Comparison of ENCODE assay signal across 9 mouse cellular contexts in genomic region chr14:105426597-105427334, GRCm38 (mm10).
DNase-seq lines count a peak whose midpoint lies in the region; ATAC-seq lines count a peak whose summit lies in the region.
"Had no signal": no experiment of that assay in that cellular context is flagged by ENCODE, and none has a peak within 500 bp of the region (broad histone marks: within the 10 kb centered on the region; RNA-seq: fewer than 3 reads in every experiment).

No protein-coding gene starts in this region.

- no peaks in the 10 kb centered on the region for H3K36me3 ChIP-seq in hindbrain, embryonic 14.5 days (replicated peaks; ENCODE audit: control insufficient read depth, insufficient read depth)
- H3K36me3 ChIP-seq in hindbrain, embryonic 10.5 days, result no peaks in the 10 kb centered on the region
- no peaks in the 10 kb centered on the region for H3K36me3 ChIP-seq in midbrain, embryonic 15.5 days (replicated peaks)
- no peaks in the 10 kb centered on the region for H3K36me3 ChIP-seq in midbrain, embryonic 16.5 days (ENCODE audit: control insufficient read depth, insufficient read depth, low read length)
- no peaks in the 10 kb centered on the region for H3K36me3 ChIP-seq in neural tube, embryonic 13.5 days
- H3K36me3 ChIP-seq: heart, embryonic 13.5 days had no signal

- no peaks in the 10 kb centered on the region for H3K9me3 ChIP-seq in hindbrain, embryonic 14.5 days (ENCODE audit: control insufficient read depth, low read length)
- no peaks in the 10 kb centered on the region for H3K9me3 ChIP-seq in hindbrain, embryonic 10.5 days
- no peaks in the 10 kb centered on the region for H3K9me3 ChIP-seq in midbrain, embryonic 15.5 days
- H3K9me3 ChIP-seq in midbrain, embryonic 16.5 days (replicated peaks; ENCODE audit: control insufficient read depth, low read length, poor library complexity, severe bottlenecking), result no peaks in the 10 kb centered on the region
- H3K9me3 ChIP-seq in neural tube, embryonic 13.5 days, result no peaks in the 10 kb centered on the region
- H3K9me3 ChIP-seq: heart, embryonic 13.5 days had no signal

- H3K27ac ChIP-seq in hindbrain, embryonic 14.5 days, result no peak overlapping the region
- H3K27ac ChIP-seq in hindbrain, embryonic 10.5 days, result no peak overlapping the region
- no peak overlapping the region for H3K27ac ChIP-seq in midbrain, embryonic 15.5 days
- H3K27ac ChIP-seq in midbrain, embryonic 16.5 days (ENCODE audit: low read length), result no peak overlapping the region
- no peak overlapping the region for H3K27ac ChIP-seq in neural tube, embryonic 13.5 days (replicated peaks)

- peaks cover 9% of the 10 kb centered on the region for H3K4me1 ChIP-seq in hindbrain, embryonic 14.5 days (replicated peaks; ENCODE audit: control insufficient read depth, insufficient read depth, low read length)
- peaks cover 8% of the 10 kb centered on the region; the same call in 1 of the 2 replicates for H3K4me1 ChIP-seq in hindbrain, embryonic 10.5 days (replicated peaks)
- H3K4me1 ChIP-seq in midbrain, embryonic 15.5 days, result 0 out of 2 replicates have a peak, but pooled peaks cover 5% of the 10 kb centered on the region
- no peaks in the 10 kb centered on the region for H3K4me1 ChIP-seq in midbrain, embryonic 16.5 days (ENCODE audit: control insufficient read depth, insufficient read depth, low read length)
- H3K4me1 ChIP-seq in neural tube, embryonic 13.5 days (replicated peaks), result peaks cover 20% of the 10 kb centered on the region

- H3K4me2 ChIP-seq in hindbrain, embryonic 14.5 days (replicated peaks), result peak overlapping the region; percentile 54; the same call in 1 of the 2 replicates
- H3K4me2 ChIP-seq in midbrain, embryonic 15.5 days, result no peak overlapping the region; the same call in 1 of the 2 replicates
- no peak overlapping the region for H3K4me2 ChIP-seq in midbrain, embryonic 16.5 days (ENCODE audit: low read length)
- H3K4me2 ChIP-seq in neural tube, embryonic 13.5 days, result peak overlapping the region; percentile 59

- no peaks in the 10 kb centered on the region for H3K27me3 ChIP-seq in hindbrain, embryonic 14.5 days (ENCODE audit: control insufficient read depth, insufficient read depth, low read length)
- H3K27me3 ChIP-seq in hindbrain, embryonic 10.5 days (ENCODE audit: insufficient read depth, poor library complexity, severe bottlenecking), result no peaks in the 10 kb centered on the region
- no peaks in the 10 kb centered on the region for H3K27me3 ChIP-seq in midbrain, embryonic 15.5 days (replicated peaks)
- H3K27me3 ChIP-seq in midbrain, embryonic 16.5 days (ENCODE audit: control insufficient read depth, insufficient read depth, low read depth, low read length), result no peaks in the 10 kb centered on the region
- H3K27me3 ChIP-seq in neural tube, embryonic 13.5 days, result no peaks in the 10 kb centered on the region
- H3K27me3 ChIP-seq: heart, embryonic 13.5 days had no signal

- 0 out of 2 replicates have a peak overlapping the region, but pooled peaks have one; percentile 42 for H3K9ac ChIP-seq in hindbrain, embryonic 14.5 days
- H3K9ac ChIP-seq in midbrain, embryonic 15.5 days, result no peak overlapping the region
- H3K9ac ChIP-seq in midbrain, embryonic 16.5 days (ENCODE audit: low read depth, low read length), result no peak overlapping the region
- H3K9ac ChIP-seq in neural tube, embryonic 13.5 days, result no peak overlapping the region

- peak; percentile 31; the same call in 1 of the 2 replicates for ATAC-seq in hindbrain, embryonic 14.5 days (ENCODE audit: low FRiP score)
- 0 out of 2 replicates have a peak, but pooled peaks have one; percentile 42 for ATAC-seq in midbrain, embryonic 15.5 days (replicated peaks)
- ATAC-seq in midbrain, embryonic 16.5 days, result no peak
- peak; percentile 43 for ATAC-seq in neural tube, embryonic 13.5 days (ENCODE audit: low read depth)

- WGBS in hindbrain, embryonic 14.5 days, result 62% methylated on average over 19 of the region's 19 CpGs
- WGBS in hindbrain, embryonic 10.5 days, result 78% methylated on average over 19 of the region's 19 CpGs
- 72% methylated on average over 19 of the region's 19 CpGs for WGBS in midbrain, embryonic 15.5 days
- 70% methylated on average over 19 of the region's 19 CpGs for WGBS in midbrain, embryonic 16.5 days
- 45% methylated on average over 19 of the region's 19 CpGs for WGBS in neural tube, embryonic 13.5 days

- DNase-seq in hindbrain, embryonic 14.5 days (ENCODE audit: low spot score), result peak; percentile 22
- DNase-seq in hindbrain, embryonic 10.5 days (ENCODE audit: low spot score), result no peak
- DNase-seq in frontal cortex, postnatal 36 days (ENCODE audit: low spot score in 2 of 2), result peak; percentile 8 to 11
- DNase-seq in spleen, postnatal 10 days (ENCODE audit: low spot score in 2 of 2), result no peak
- DNase-seq in thymus, adult 18-20 months, result no peak

- H3K4me3 ChIP-seq in hindbrain, embryonic 14.5 days (replicated peaks; ENCODE audit: low read length), result no peak overlapping the region
- no peak overlapping the region for H3K4me3 ChIP-seq in hindbrain, embryonic 10.5 days
- H3K4me3 ChIP-seq in midbrain, embryonic 15.5 days, result no peak overlapping the region
- H3K4me3 ChIP-seq in midbrain, embryonic 16.5 days (ENCODE audit: low read depth, low read length), result no peak overlapping the region
- peak overlapping the region; percentile 27; the same call in 1 of the 2 replicates for H3K4me3 ChIP-seq in neural tube, embryonic 13.5 days
- H3K4me3 ChIP-seq: heart, embryonic 13.5 days had no signal

Comparison
In these comparisons a context has a peak if more than half of its experiments do, and no peak if none do; other contexts are left out.
1. DNase-seq: peak in hindbrain, embryonic 14.5 days (single experiment) and frontal cortex, postnatal 36 days (2 of 2); none in hindbrain, embryonic 10.5 days (single experiment), spleen, postnatal 10 days (0 of 2) and thymus, adult 18-20 months (0 of 2).
2. H3K4me2 ChIP-seq: peak in hindbrain, embryonic 14.5 days (single experiment) and neural tube, embryonic 13.5 days (single experiment); none in midbrain, embryonic 15.5 days (single experiment) and midbrain, embryonic 16.5 days (single experiment).